Mouse (Mus musculus): ENCODE measurements around the gene Spag5. TPM values are rescaled to one million over a fixed set of nuclear protein-coding genes. Genes with fewer than 3 reads are reported as not detected.

Gene Spag5
- polyA plus RNA-seq, 1 experiment from 2014 or later = 41.7 TPM

GRCm38 (mm10) chr11:78322076-78322831 lies 20.9 kb downstream of the Spag5 start:
- 57% methylated on average over 2 of the region's 2 CpGs for WGBS
- no peak for ATAC-seq (ENCODE audit: low FRiP score, low TSS enrichment)

GRCm38 (mm10) chr11:78322860-78323259 lies 21.5 kb downstream of the Spag5 start, which contains the start of gene Aldoc:
Gene Aldoc (plus strand): TSS chr11:78322968.
- H3K9ac ChIP-seq (replicated peaks; ENCODE audit: low read length) = peak within 1 kb of the TSS; percentile 34
- no peaks in the 10 kb centered on the region for H3K9me3 ChIP-seq (ENCODE audit: low read length)
- H3K4me1 ChIP-seq (ENCODE audit: insufficient read depth, low read length) = peaks cover 13% of the 10 kb centered on the region; the same call in 1 of the 2 replicates
- H3K4me2 ChIP-seq (replicated peaks; ENCODE audit: low read depth, low read length) = peak within 1 kb of the TSS; percentile 37
- H3K27me3 ChIP-seq (ENCODE audit: insufficient read depth, low read length) = no peaks in the 10 kb centered on the region
- peak; percentile 96 for ATAC-seq (ENCODE audit: low FRiP score, low TSS enrichment)
- H3K4me3 ChIP-seq (ENCODE audit: low read length) = peak within 1 kb of the TSS; percentile 22; the same call in 1 of the 2 replicates
- peaks cover 35% of the 10 kb centered on the region for H3K36me3 ChIP-seq (ENCODE audit: insufficient read depth, low read length)
- WGBS = 6% methylated on average over 15 of the region's 15 CpGs
- H3K27ac ChIP-seq (ENCODE audit: low read length) = peak within 1 kb of the TSS; percentile 13; the same call in 1 of the 2 replicates

More at GRCm38 (mm10) chr11:78322076-78322831, 20.9 kb downstream of the Spag5 start:
- Histone ChIP-seq H3K4me2 (replicated peaks; ENCODE audit: low read depth, low read length) (peak overlapping the region; percentile 37; the same call in 1 of the 2 replicates), H3K27me3 (ENCODE audit: insufficient read depth, low read length) (no peaks in the 10 kb centered on the region), H3K27ac (ENCODE audit: low read length) (peak overlapping the region; percentile 13; the same call in 1 of the 2 replicates), H3K36me3 (ENCODE audit: insufficient read depth, low read length) (peaks cover 42% of the 10 kb centered on the region), H3K4me1 (ENCODE audit: insufficient read depth, low read length) (peaks cover 13% of the 10 kb centered on the region; the same call in 1 of the 2 replicates), H3K4me3 (ENCODE audit: low read length) (no peak overlapping the region), H3K9me3 (ENCODE audit: low read length) (no peaks in the 10 kb centered on the region), H3K9ac (replicated peaks; ENCODE audit: low read length) (no peak overlapping the region)

GRCm38 (mm10) chr11:78324000-78324785 lies 22.9 kb downstream of the Spag5 start:
- no peaks in the 10 kb centered on the region for H3K9me3 ChIP-seq (ENCODE audit: low read length)
- ATAC-seq (ENCODE audit: low FRiP score, low TSS enrichment) = no peak
- H3K27me3 ChIP-seq (ENCODE audit: insufficient read depth, low read length) = no peaks in the 10 kb centered on the region
- WGBS = 87% methylated on average over 15 of the region's 15 CpGs
- peaks cover 17% of the 10 kb centered on the region; the same call in 1 of the 2 replicates for H3K4me1 ChIP-seq (ENCODE audit: insufficient read depth, low read length)
- no peak overlapping the region for H3K4me3 ChIP-seq (ENCODE audit: low read length)
- no peak overlapping the region for H3K27ac ChIP-seq (ENCODE audit: low read length)
- H3K4me2 ChIP-seq (replicated peaks; ENCODE audit: low read depth, low read length) = no peak overlapping the region
- peaks cover 24% of the 10 kb centered on the region for H3K36me3 ChIP-seq (ENCODE audit: insufficient read depth, low read length)
- H3K9ac ChIP-seq (replicated peaks; ENCODE audit: low read length) = no peak overlapping the region

GRCm38 (mm10) chr11:78324965-78325364 lies 23.6 kb downstream of the Spag5 start:
- no peaks in the 10 kb centered on the region for H3K27me3 ChIP-seq (ENCODE audit: insufficient read depth, low read length)
- no peak overlapping the region for H3K9ac ChIP-seq (replicated peaks; ENCODE audit: low read length)
- no peak overlapping the region for H3K4me3 ChIP-seq (ENCODE audit: low read length)
- no peak overlapping the region for H3K27ac ChIP-seq (ENCODE audit: low read length)
- no peak overlapping the region for H3K4me2 ChIP-seq (replicated peaks; ENCODE audit: low read depth, low read length)
- no peak for ATAC-seq (ENCODE audit: low FRiP score, low TSS enrichment)
- 93% methylated on average over 12 of the region's 12 CpGs for WGBS
- no peaks in the 10 kb centered on the region for H3K9me3 ChIP-seq (ENCODE audit: low read length)
- peaks cover 18% of the 10 kb centered on the region for H3K36me3 ChIP-seq (ENCODE audit: insufficient read depth, low read length)
- H3K4me1 ChIP-seq (ENCODE audit: insufficient read depth, low read length) = peaks cover 19% of the 10 kb centered on the region; the same call in 1 of the 2 replicates

GRCm38 (mm10) chr11:78327215-78327614 lies 25.9 kb downstream of the Spag5 start:
- Histone ChIP-seq H3K9ac (replicated peaks; ENCODE audit: low read length) (no peak overlapping the region), H3K4me2 (replicated peaks; ENCODE audit: low read depth, low read length) (no peak overlapping the region), H3K4me3 (ENCODE audit: low read length) (no peak overlapping the region), H3K9me3 (ENCODE audit: low read length) (no peaks in the 10 kb centered on the region), H3K27ac (ENCODE audit: low read length) (no peak overlapping the region), H3K27me3 (ENCODE audit: insufficient read depth, low read length) (no peaks in the 10 kb centered on the region), H3K36me3 (ENCODE audit: insufficient read depth, low read length) (no peaks in the 10 kb centered on the region), H3K4me1 (ENCODE audit: insufficient read depth, low read length) (peaks cover 16% of the 10 kb centered on the region; the same call in 1 of the 2 replicates)
- WGBS = 94% methylated on average over 4 of the region's 4 CpGs
- ATAC-seq (ENCODE audit: low FRiP score, low TSS enrichment) = no peak

GRCm38 (mm10) chr11:78327634-78328511 lies 26.5 kb downstream of the Spag5 start, which contains the start of gene Pigs:
Gene Pigs (plus strand): TSS chr11:78328415.
- H3K4me1 ChIP-seq (ENCODE audit: insufficient read depth, low read length) = peaks cover 12% of the 10 kb centered on the region; the same call in 1 of the 2 replicates
- H3K27ac ChIP-seq (ENCODE audit: low read length) = peak within 1 kb of the TSS; percentile 48; the same call in 1 of the 2 replicates
- H3K9ac ChIP-seq (replicated peaks; ENCODE audit: low read length) = peak within 1 kb of the TSS; percentile 77
- WGBS = 11% methylated on average over 37 of the region's 37 CpGs
- H3K9me3 ChIP-seq (ENCODE audit: low read length) = no peaks in the 10 kb centered on the region
- peak within 1 kb of the TSS; percentile 80 for H3K4me3 ChIP-seq (ENCODE audit: low read length)
- no peaks in the 10 kb centered on the region for H3K36me3 ChIP-seq (ENCODE audit: insufficient read depth, low read length)
- no peaks in the 10 kb centered on the region for H3K27me3 ChIP-seq (ENCODE audit: insufficient read depth, low read length)
- ATAC-seq (ENCODE audit: low FRiP score, low TSS enrichment) = peak; percentile 97
- peak within 1 kb of the TSS; percentile 79 for H3K4me2 ChIP-seq (replicated peaks; ENCODE audit: low read depth, low read length)

GRCm38 (mm10) chr11:78328512-78329056 lies 27.3 kb downstream of the Spag5 start:
- no peaks in the 10 kb centered on the region for H3K36me3 ChIP-seq (ENCODE audit: insufficient read depth, low read length)
- no peaks in the 10 kb centered on the region for H3K27me3 ChIP-seq (ENCODE audit: insufficient read depth, low read length)
- ATAC-seq (ENCODE audit: low FRiP score, low TSS enrichment) = no peak
- peaks cover 7% of the 10 kb centered on the region; the same call in 1 of the 2 replicates for H3K4me1 ChIP-seq (ENCODE audit: insufficient read depth, low read length)
- no peaks in the 10 kb centered on the region for H3K9me3 ChIP-seq (ENCODE audit: low read length)
- H3K4me2 ChIP-seq (replicated peaks; ENCODE audit: low read depth, low read length) = peak overlapping the region; percentile 79
- under 1% methylated on average over 41 of the region's 41 CpGs for WGBS
- no peak overlapping the region for H3K27ac ChIP-seq (ENCODE audit: low read length)
- peak overlapping the region; percentile 80 for H3K4me3 ChIP-seq (ENCODE audit: low read length)
- peak overlapping the region; percentile 77 for H3K9ac ChIP-seq (replicated peaks; ENCODE audit: low read length)

GRCm38 (mm10) chr11:78332676-78333075 lies 31.3 kb downstream of the Spag5 start:
- Histone ChIP-seq H3K4me3 (ENCODE audit: low read length) (no peak overlapping the region), H3K27me3 (ENCODE audit: insufficient read depth, low read length) (no peaks in the 10 kb centered on the region), H3K9ac (replicated peaks; ENCODE audit: low read length) (no peak overlapping the region), H3K4me2 (replicated peaks; ENCODE audit: low read depth, low read length) (no peak overlapping the region), H3K27ac (ENCODE audit: low read length) (no peak overlapping the region), H3K36me3 (ENCODE audit: insufficient read depth, low read length) (peaks cover 11% of the 10 kb centered on the region), H3K4me1 (ENCODE audit: insufficient read depth, low read length) (peaks cover 7% of the 10 kb centered on the region; the same call in 1 of the 2 replicates), H3K9me3 (ENCODE audit: low read length) (no peaks in the 10 kb centered on the region)
- 90% methylated on average over 12 of the region's 12 CpGs for WGBS
- no peak for ATAC-seq (ENCODE audit: low FRiP score, low TSS enrichment)

GRCm38 (mm10) chr11:78333992-78334391 lies 32.7 kb downstream of the Spag5 start:
- peaks cover 5% of the 10 kb centered on the region; the same call in 1 of the 2 replicates for H3K4me1 ChIP-seq (ENCODE audit: insufficient read depth, low read length)
- WGBS = 73% methylated on average over 5 of the region's 5 CpGs
- no peak overlapping the region for H3K4me3 ChIP-seq (ENCODE audit: low read length)
- H3K27me3 ChIP-seq (ENCODE audit: insufficient read depth, low read length) = no peaks in the 10 kb centered on the region
- H3K4me2 ChIP-seq (replicated peaks; ENCODE audit: low read depth, low read length) = no peak overlapping the region
- peaks cover 12% of the 10 kb centered on the region for H3K36me3 ChIP-seq (ENCODE audit: insufficient read depth, low read length)
- ATAC-seq (ENCODE audit: low FRiP score, low TSS enrichment) = no peak
- no peak overlapping the region for H3K9ac ChIP-seq (replicated peaks; ENCODE audit: low read length)
- no peaks in the 10 kb centered on the region for H3K9me3 ChIP-seq (ENCODE audit: low read length)
- H3K27ac ChIP-seq (ENCODE audit: low read length) = no peak overlapping the region

Measured in kidney, embryonic 16.5 days (tissue).